Mouse (Mus musculus): ENCODE results near the gene Cep135. TPM values are rescaled to one million over a fixed set of nuclear protein-coding genes. Genes with fewer than 3 reads are reported as not detected.

Gene Cep135
- total RNA-seq (2021), result 1 to 10 TPM; 5.2 to 5.9 TPM

- peak; percentile 81 to 86 for DNase-seq (ENCODE audit: low spot score in 2 of 2)
- intact Hi-C loops (cut with DNase I), result loop anchor here (1.0 to 2.0 kb wide), 4 partner anchors 60 to 362 kb away; partner anchors contain the start of genes Exoc1, Paics and Ppat
These were observed at the start of gene Cep135 for GRCm38 (mm10) chr5:76588551-76589283. Gene Cep135, plus strand, starts transcription at chr5:76588698.

- peak; percentile 38 to 94 for DNase-seq (ENCODE audit: low spot score in 2 of 2)
- intact Hi-C loops (cut with DNase I), result loop anchor here (5.0 to 10.0 kb wide), 3 partner anchors 235 to 678 kb away; partner anchors contain the start of genes Clock and Srd5a3
These were observed 48.3 kb upstream of the Cep135 start for GRCm38 (mm10) chr5:76540181-76540580.

- peak in 1 of 2 experiments; percentile 24 for DNase-seq (ENCODE audit: low spot score in 2 of 2)
- intact Hi-C loops (cut with DNase I), result loop anchor here (5.0 to 10.0 kb wide), 3 partner anchors 236 to 679 kb away; partner anchors contain the start of genes Clock and Srd5a3
These were observed 47.7 kb upstream of the Cep135 start for GRCm38 (mm10) chr5:76540842-76541241.

- intact Hi-C loops (cut with DNase I), result loop anchor here (5.0 to 10.0 kb wide), 3 partner anchors 238 to 681 kb away; partner anchors contain the start of genes Clock and Srd5a3
- no peak for DNase-seq (ENCODE audit: low spot score in 2 of 2)
These were observed 45.3 kb upstream of the Cep135 start for GRCm38 (mm10) chr5:76543200-76543599.

- no peak for DNase-seq (ENCODE audit: low spot score in 2 of 2)
- intact Hi-C loops (cut with DNase I), result no loop called here
These were observed 38.1 kb upstream of the Cep135 start for GRCm38 (mm10) chr5:76550426-76550825.

GRCm38 (mm10) chr5:76565321-76565720, 23.2 kb upstream of the Cep135 start:
- intact Hi-C loops (cut with DNase I), result loop anchor here (5.0 kb wide), 1 partner anchor 287 kb away; no protein-coding TSS in a partner anchor
- peak; percentile 60 to 76 for DNase-seq (ENCODE audit: low spot score in 2 of 2)

GRCm38 (mm10) chr5:76574251-76574650, 14.2 kb upstream of the Cep135 start:
- intact Hi-C loops (cut with DNase I), result no loop called here

GRCm38 (mm10) chr5:76577026-76577425, 11.5 kb upstream of the Cep135 start:
- intact Hi-C loops (cut with DNase I), result no loop called here
- DNase-seq (ENCODE audit: low spot score in 2 of 2), result no peak

More at GRCm38 (mm10) chr5:76574251-76574650, 14.2 kb upstream of the Cep135 start:
- DNase-seq (ENCODE audit: low spot score in 2 of 2), result no peak

GRCm38 (mm10) chr5:76585378-76585777, 3.1 kb upstream of the Cep135 start:
- intact Hi-C loops (cut with DNase I), result no loop called here
- no peak for DNase-seq (ENCODE audit: low spot score in 2 of 2)

- no peak for DNase-seq (ENCODE audit: low spot score in 2 of 2)
- intact Hi-C loops (cut with DNase I), result loop anchor here (2.0 kb wide), 2 partner anchors 61 to 361 kb away; partner anchors contain the start of genes Exoc1, Paics and Ppat
These were observed 813 bp downstream of the Cep135 start for GRCm38 (mm10) chr5:76589311-76589710.

GRCm38 (mm10) chr5:76590009-76590408, 1.5 kb downstream of the Cep135 start:
- intact Hi-C loops (cut with DNase I), result no loop called here
- DNase-seq (ENCODE audit: low spot score in 2 of 2), result no peak

- DNase-seq (ENCODE audit: low spot score in 2 of 2), result no peak
- intact Hi-C loops (cut with DNase I), result no loop called here
These were observed 3.4 kb downstream of the Cep135 start for GRCm38 (mm10) chr5:76591885-76592284.

- DNase-seq (ENCODE audit: low spot score in 2 of 2), result no peak
- intact Hi-C loops (cut with DNase I), result no loop called here
These were observed 21.3 kb downstream of the Cep135 start for GRCm38 (mm10) chr5:76609702-76610370.

GRCm38 (mm10) chr5:76612867-76613499, 24.5 kb downstream of the Cep135 start:
- intact Hi-C loops (cut with DNase I), result no loop called here

GRCm38 (mm10) chr5:76615276-76615675, 26.8 kb downstream of the Cep135 start:
- peak in 1 of 2 experiments; percentile 21 for DNase-seq (ENCODE audit: low spot score in 2 of 2)
- intact Hi-C loops (cut with DNase I), result no loop called here

More at GRCm38 (mm10) chr5:76612867-76613499, 24.5 kb downstream of the Cep135 start:
- DNase-seq (ENCODE audit: low spot score in 2 of 2), result no peak

- intact Hi-C loops (cut with DNase I), result no loop called here
- DNase-seq (ENCODE audit: low spot score in 2 of 2), result no peak
These were observed 27.8 kb downstream of the Cep135 start for GRCm38 (mm10) chr5:76616196-76616747.

- no peak for DNase-seq (ENCODE audit: low spot score in 2 of 2)
- intact Hi-C loops (cut with DNase I), result no loop called here
These were observed 30.3 kb downstream of the Cep135 start for GRCm38 (mm10) chr5:76618750-76619149.

GRCm38 (mm10) chr5:76623759-76624158, 35.3 kb downstream of the Cep135 start:
- intact Hi-C loops (cut with DNase I), result no loop called here

GRCm38 (mm10) chr5:76627770-76628169, 39.3 kb downstream of the Cep135 start:
- intact Hi-C loops (cut with DNase I), result no loop called here
- DNase-seq (ENCODE audit: low spot score in 2 of 2), result no peak

More at GRCm38 (mm10) chr5:76623759-76624158, 35.3 kb downstream of the Cep135 start:
- no peak for DNase-seq (ENCODE audit: low spot score in 2 of 2)
